Mouse (Mus musculus) small intestine, adult 2 months (tissue): ENCODE data around the gene Ror1.

Source experiments
- CTCF ChIP-seq: fragments of 200-500 bp; IDR thresholded peaks from 2 replicates; pipeline ENCODE4 v1.5.1; 2012; ENCODE audit warnings: low read depth, mild to moderate bottlenecking, control low read depth, inconsistent platforms, low read length, moderate library complexity, mixed read lengths; ENCODE audit not compliant: insufficient replicate concordance, insufficient read length; ENCODE audit errors: extremely low read depth
- POLR2A ChIP-seq: fragments of 200-500 bp; IDR thresholded peaks from 2 replicates; pipeline ENCODE4 v1.6.1; 2012; ENCODE audit warnings: low read depth, mild to moderate bottlenecking, control low read depth, inconsistent platforms, low read length, moderate library complexity

- no peak for TF ChIP-seq CTCF
- no peak for TF ChIP-seq POLR2A
Observed at GRCm38 (mm10) chr4:100350106-100350795, 254.7 kb downstream of the Ror1 start.
